Comparison of ENCODE assay signal across 17 mouse cellular contexts in genomic region chr5:82396632-82397234, GRCm38 (mm10).
DNase-seq lines count a peak whose midpoint lies in the region; ATAC-seq and TF ChIP-seq lines count a peak whose summit lies in the region.
"Had no signal": no experiment of that assay in that cellular context is flagged by ENCODE, and none has a peak within 500 bp of the region (broad histone marks: within the 10 kb centered on the region; RNA-seq: fewer than 3 reads in every experiment).

No protein-coding gene starts in this region.

- no peak overlapping the region for H3K9ac ChIP-seq in forebrain, postnatal 0 days
- H3K9ac ChIP-seq: embryonic facial prominence, embryonic 13.5 days; heart, embryonic 12.5 days; intestine, embryonic 15.5 days had no signal

- no peak for TF ChIP-seq CTCF in forebrain, postnatal 0 days (IDR thresholded peaks at IDR 0.05; ENCODE audit: low read depth)

- no peaks in the 10 kb centered on the region for H3K4me1 ChIP-seq in forebrain, postnatal 0 days (ENCODE audit: insufficient read depth)
- H3K4me1 ChIP-seq: embryonic facial prominence, embryonic 13.5 days; heart, embryonic 12.5 days; hindbrain, embryonic 10.5 days; intestine, embryonic 15.5 days had no signal

- no peaks in the 10 kb centered on the region for H3K36me3 ChIP-seq in forebrain, postnatal 0 days (ENCODE audit: insufficient read depth)
- H3K36me3 ChIP-seq: embryonic facial prominence, embryonic 13.5 days; heart, embryonic 12.5 days; hindbrain, embryonic 10.5 days; intestine, embryonic 15.5 days had no signal

- no peaks in the 10 kb centered on the region for H3K27me3 ChIP-seq in forebrain, postnatal 0 days (ENCODE audit: insufficient read depth, low read length)
- H3K27me3 ChIP-seq: embryonic facial prominence, embryonic 13.5 days; heart, embryonic 12.5 days; intestine, embryonic 15.5 days had no signal

- DNase-seq in cerebellum, postnatal 14 days, result peak; percentile 12 to 32
- DNase-seq in cerebellum, adult 8-10 months, result no peak
- no peak for DNase-seq in frontal cortex, postnatal 25 days (ENCODE audit: low spot score in 2 of 2)
- peak; percentile 3 for DNase-seq in retina, postnatal 1 day
- no peak for DNase-seq in retina, embryonic 14.5 days (ENCODE audit: low spot score)
- DNase-seq in forebrain, postnatal 0 days, result peak; percentile 8
- no peak for DNase-seq in ovary, postnatal 14 days (ENCODE audit: low spot score)
- DNase-seq: adrenal gland, postnatal 10 days; cerebellum, adult 18-20 months; gastrocnemius, adult 2 months; gastrocnemius, postnatal 25 days; kidney, adult 18-20 months had no signal

- H3K4me3 ChIP-seq in forebrain, postnatal 0 days (ENCODE audit: low read depth, low read length), result no peak overlapping the region
- H3K4me3 ChIP-seq: embryonic facial prominence, embryonic 13.5 days; gastrocnemius, adult 2 months; heart, embryonic 12.5 days; hindbrain, embryonic 10.5 days; intestine, embryonic 15.5 days had no signal

- no peak overlapping the region for H3K27ac ChIP-seq in forebrain, postnatal 0 days (ENCODE audit: low read depth, low read length)
- H3K27ac ChIP-seq: embryonic facial prominence, embryonic 13.5 days; gastrocnemius, adult 2 months; hindbrain, embryonic 10.5 days; intestine, embryonic 15.5 days had no signal

- no peak overlapping the region for H3K4me2 ChIP-seq in forebrain, postnatal 0 days (ENCODE audit: low read depth)
- H3K4me2 ChIP-seq: embryonic facial prominence, embryonic 13.5 days; heart, embryonic 12.5 days; intestine, embryonic 15.5 days had no signal

- peak; percentile 55; the same call in 1 of the 2 replicates for ATAC-seq in frontal cortex, adult (ENCODE audit: low TSS enrichment)
- ATAC-seq in forebrain, postnatal 0 days, result peak; percentile 38; the same call in 1 of the 2 replicates
- ATAC-seq: intestine, embryonic 15.5 days had no signal

- no peaks in the 10 kb centered on the region for H3K9me3 ChIP-seq in forebrain, postnatal 0 days (ENCODE audit: low read length)
- H3K9me3 ChIP-seq: embryonic facial prominence, embryonic 13.5 days; heart, embryonic 12.5 days; hindbrain, embryonic 10.5 days; intestine, embryonic 15.5 days had no signal

- 38% methylated on average over 5 of the region's 5 CpGs for WGBS in forebrain, postnatal 0 days

Comparison
In these comparisons a context has a peak if more than half of its experiments do, and no peak if none do; other contexts are left out.
1. DNase-seq: peak in cerebellum, postnatal 14 days (2 of 2), retina, postnatal 1 day (single experiment) and forebrain, postnatal 0 days (single experiment); none in cerebellum, adult 8-10 months (single experiment), frontal cortex, postnatal 25 days (0 of 2), retina, embryonic 14.5 days (single experiment) and ovary, postnatal 14 days (single experiment).